Mouse (Mus musculus): ENCODE data around the gene Fcer1g.

The Fcer1g gene

GRCm38 (mm10) chr1:171220871-171221270 lies 13.3 kb downstream of the Fcer1g start:
- DNase-seq (ENCODE audit: low read depth, low spot score), result peak; percentile 87

DNA sequence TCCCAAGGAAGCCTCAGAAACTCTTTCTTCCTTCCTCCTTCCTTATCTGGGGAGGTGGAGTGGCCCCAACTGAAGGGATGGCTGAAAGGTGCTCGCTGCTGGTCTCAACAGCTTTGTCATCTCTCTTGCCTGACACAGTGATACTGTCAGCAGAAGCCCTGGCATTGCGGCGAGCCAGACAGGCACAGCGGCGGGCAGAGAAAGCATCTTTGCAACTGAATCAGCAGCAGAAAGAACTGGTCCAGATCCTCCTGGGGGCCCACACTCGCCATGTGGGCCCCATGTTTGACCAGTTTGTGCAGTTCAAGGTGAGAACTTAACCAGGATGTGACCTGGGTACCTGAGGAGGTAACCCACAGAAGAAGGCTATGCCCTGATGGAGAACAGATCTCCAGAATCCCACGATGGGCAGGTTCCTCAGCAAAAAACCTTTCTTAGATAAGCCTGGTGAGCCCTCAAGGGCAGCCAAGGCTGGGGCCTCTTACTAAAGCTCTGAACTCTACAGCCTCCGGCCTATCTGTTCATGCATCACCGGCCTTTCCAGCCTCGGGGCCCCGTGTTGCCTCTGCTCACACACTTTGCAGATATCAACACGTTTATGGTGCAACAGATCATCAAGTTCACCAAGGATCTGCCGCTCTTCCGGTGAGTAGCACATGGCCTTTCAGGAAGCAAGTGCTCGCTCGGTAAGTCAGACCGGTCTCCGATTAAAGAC lies 17.8 kb downstream of the Fcer1g start:
- no peak for DNase-seq (ENCODE audit: low read depth, low spot score)

GRCm38 (mm10) chr1:171213801-171214496 lies 20.2 kb downstream of the Fcer1g start, which contains the start of gene Nr1i3:
Gene Nr1i3 (plus strand): TSS chr1:171213970.
- no peak for DNase-seq (ENCODE audit: low read depth, low spot score)

DNA sequence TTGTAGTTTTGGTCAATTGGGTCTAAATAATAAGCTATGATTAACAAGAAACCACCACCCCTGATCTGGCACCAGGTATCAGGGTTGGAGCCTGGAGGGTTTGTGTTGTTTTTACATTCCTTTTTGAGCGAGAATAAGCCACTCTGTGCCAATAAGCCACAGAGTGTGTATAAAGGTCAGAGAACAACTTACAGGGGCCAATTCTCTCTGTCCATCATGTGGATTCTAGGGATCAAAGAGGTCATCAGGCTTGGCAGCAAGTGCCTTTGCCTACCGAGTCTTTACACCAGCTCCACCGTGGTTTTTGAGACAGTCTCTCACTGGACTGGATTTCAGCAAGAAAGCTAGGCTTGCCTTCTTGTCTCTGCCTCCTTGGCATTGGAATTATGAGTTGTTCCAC lies 21.3 kb downstream of the Fcer1g start:
- no peak for DNase-seq (ENCODE audit: low read depth, low spot score)

- no peak for DNase-seq (ENCODE audit: low read depth, low spot score)
These were observed 24.8 kb downstream of the Fcer1g start for GRCm38 (mm10) chr1:171209409-171209808.

- no peak for DNase-seq (ENCODE audit: low read depth, low spot score)
These were observed 28.3 kb downstream of the Fcer1g start for GRCm38 (mm10) chr1:171205704-171206493.

DNA sequence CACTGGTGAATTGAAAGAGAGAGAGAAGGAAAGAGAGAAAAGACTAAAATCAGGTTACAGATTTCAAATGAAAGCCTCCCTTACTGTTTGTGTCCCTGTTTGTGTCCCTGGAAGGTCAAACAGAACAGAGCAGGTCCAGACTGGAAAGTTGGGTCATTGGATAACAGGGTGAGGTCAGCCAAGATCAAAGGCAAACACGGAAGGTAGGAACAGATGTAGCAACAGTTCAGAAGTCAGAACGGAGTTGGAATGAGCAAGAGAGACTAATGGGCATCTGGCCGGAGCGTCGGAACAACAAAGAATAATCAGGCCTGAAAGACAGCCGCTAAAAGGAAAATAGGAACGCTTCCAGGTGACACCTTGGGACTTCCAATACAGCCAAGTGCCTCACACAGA lies 29.9 kb downstream of the Fcer1g start:
- no peak for DNase-seq (ENCODE audit: low read depth, low spot score)

GRCm38 (mm10) chr1:171203471-171204248 lies 30.5 kb downstream of the Fcer1g start:
- DNase-seq (ENCODE audit: low read depth, low spot score), result no peak

DNA sequence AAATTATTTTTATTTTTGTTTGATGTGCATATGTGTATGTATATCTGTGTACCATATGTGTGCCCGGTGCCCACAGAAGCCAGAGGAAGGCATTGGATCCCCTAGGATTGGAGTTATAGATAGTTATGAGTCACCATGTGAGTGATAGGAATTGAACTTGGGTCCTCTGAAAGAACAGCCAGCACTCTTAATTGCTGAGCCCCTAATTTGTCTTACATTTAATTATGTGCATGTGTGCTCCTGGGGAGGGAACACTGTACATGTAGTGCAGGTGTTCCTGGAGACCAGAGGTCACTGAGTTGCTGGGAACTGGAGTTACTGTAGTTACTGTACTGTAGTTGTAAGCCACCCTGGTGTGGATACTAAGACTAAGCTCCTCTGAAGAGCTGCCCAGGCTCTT lies 33.4 kb downstream of the Fcer1g start:
- DNase-seq (ENCODE audit: low read depth, low spot score), result no peak

DNA sequence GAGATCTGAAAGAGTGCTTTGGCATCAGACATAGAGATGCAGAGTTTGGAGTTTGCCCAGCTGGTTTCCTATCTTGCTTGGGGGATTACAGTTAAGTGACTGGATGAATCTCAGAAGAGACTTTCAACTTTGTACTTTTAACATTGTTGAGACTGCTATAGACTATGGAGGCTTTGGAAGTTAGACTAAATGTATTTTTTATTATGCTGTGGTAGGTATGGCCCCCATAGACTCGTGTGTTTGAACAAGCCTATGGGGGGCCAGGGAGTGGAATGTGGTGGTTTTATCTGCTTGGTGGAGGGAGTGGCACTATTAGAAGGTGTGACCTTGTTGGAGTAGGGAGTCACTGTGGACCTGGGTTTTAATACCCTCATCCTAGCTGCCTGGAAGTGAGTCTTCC lies 34.6 kb downstream of the Fcer1g start:
- DNase-seq (ENCODE audit: low read depth, low spot score), result no peak

DNA sequence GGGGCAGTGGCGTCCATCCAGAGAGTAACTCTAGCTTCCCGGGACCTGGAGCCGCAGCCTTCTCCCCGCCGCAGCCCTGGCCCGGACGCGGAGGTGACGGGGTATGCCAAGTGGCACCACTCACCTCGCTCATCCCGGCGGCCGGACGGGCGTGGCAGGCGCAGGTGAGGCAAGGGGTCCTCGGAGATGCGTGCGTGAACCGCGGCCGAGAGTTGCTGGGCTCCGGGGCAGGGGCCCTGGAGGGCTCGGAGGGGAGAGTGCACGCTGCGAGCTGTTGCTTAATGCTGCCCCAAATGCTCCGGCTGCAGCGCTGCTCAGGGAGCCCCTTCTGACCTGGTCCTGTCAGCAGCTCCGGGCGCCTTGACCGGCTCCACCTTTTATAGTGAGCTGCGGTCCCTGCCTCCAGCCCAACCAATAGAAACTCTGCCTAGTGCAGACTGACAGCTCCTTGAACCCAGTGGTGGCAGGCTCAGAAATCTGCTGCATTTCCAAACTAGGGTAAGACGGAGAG lies 38.2 kb downstream of the Fcer1g start, which contains the start of gene Pcp4l1:
Gene Pcp4l1 (minus strand): TSS at position 382 of the 511 bp plus-strand sequence.
- no peak for DNase-seq (ENCODE audit: low read depth, low spot score)

- DNase-seq (ENCODE audit: low read depth, low spot score), result no peak
These were observed 38.9 kb downstream of the Fcer1g start for GRCm38 (mm10) chr1:171195046-171195822.

- no peak for DNase-seq (ENCODE audit: low read depth, low spot score)
These were observed 40.0 kb downstream of the Fcer1g start for GRCm38 (mm10) chr1:171193911-171194830.

DNA sequence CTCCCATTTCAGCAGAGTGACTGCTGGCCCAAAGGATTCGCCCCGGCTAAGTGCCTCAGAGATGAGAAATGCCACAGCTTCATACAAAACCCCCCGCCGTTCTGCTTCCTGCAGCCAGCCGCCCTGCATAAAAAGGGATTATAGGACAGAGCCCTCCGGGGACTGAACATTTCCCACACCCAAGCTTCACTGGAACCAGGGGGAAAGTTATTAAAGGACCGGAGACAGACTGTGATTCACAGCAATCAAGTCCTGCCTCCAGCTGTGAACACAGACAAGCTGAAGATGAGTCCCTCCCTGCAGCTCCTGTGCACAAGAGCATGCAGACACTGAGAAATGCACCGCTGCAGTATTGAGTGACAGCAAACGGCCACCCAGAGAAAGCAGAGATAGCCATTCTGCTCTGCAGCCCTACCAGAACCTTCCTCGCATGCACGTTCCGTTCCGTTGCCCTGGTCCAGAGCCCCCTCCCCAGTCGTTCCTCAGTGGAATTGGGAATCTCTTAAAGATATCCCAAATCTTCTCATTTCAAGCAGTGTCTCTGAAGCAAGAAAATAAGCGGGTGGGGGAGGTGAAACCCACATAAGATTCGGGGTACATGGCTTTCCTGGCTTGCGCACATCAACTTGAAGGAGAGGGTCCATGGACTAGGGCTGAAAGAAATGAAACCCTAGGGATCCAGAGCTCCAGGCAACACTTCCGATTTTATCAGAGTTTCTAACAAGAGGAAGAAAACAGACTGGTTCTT lies 40.9 kb downstream of the Fcer1g start:
- DNase-seq (ENCODE audit: low read depth, low spot score), result no peak

DNA sequence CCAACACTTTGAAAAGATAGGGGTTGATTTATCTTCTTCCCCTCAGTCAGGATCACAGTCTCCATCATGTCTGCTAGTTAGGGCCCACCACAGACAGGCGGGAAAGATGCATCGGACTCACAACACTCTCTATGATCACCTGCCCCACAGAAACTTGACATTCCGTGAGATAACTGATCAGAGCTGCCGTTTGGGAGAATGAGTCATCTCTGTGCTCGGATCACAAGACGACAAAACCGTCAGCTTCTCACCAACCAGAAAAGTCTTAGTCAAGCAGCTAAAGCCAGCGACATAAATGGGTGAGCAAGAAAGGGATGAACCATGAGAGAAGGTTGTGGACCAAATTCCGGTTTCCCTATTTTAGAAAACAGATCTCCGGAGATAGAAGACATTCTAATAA lies 41.9 kb downstream of the Fcer1g start:
- no peak for DNase-seq (ENCODE audit: low read depth, low spot score)

- DNase-seq (ENCODE audit: low read depth, low spot score), result no peak
These were observed 43.3 kb downstream of the Fcer1g start for GRCm38 (mm10) chr1:171190832-171191231.

DNA sequence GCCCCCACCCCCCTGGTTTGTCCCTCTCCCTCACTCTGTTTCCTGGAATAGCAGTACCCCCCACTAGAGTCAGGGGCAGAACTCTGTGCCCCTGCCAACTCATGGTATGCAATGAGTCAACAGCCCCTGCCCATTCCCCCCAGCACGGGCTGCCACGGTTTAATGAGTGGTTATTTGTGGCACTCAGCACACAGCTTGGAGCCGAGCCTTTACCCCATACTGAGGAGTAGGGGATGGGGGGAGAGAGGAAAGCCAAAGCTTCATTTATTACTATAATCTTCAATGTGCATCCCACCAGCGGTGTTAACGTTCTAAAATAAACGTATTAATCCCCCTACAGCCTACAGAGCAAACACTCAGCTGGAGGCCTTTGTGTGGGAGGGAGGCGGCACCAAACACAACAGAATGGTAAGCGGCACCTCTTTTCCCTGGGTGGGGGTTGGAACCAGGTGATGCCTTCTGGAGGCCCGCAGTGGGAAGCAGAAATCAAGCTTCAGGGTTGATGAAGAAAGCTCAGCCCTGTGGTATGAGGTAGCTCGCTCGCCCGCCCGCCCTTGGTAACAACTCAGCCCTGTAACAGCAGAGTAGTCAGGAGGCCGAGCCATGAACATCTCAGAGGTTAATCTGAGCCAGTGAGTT lies 44.6 kb downstream of the Fcer1g start:
- no peak for DNase-seq (ENCODE audit: low read depth, low spot score)

DNA sequence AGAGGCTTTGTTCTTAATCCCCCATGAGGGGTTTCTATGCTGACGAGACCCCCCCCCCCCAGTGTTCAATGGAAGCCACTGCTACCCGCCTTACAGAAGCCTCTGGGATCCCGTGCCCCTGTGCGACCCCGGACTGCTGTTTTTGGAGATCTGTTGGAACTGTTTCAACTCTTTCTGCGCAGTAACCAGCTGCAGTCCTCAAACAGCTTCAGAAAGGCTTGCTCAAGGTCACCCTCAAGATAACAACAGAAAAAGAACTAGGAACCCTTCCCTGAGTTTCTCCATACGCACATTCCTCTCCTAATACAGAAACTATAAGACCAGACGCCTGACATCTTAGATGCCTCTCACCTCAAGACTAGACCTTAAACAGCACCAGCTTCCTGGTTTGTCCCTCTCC lies 45.1 kb downstream of the Fcer1g start:
- DNase-seq (ENCODE audit: low read depth, low spot score), result no peak
